In the genomic region with DNA sequence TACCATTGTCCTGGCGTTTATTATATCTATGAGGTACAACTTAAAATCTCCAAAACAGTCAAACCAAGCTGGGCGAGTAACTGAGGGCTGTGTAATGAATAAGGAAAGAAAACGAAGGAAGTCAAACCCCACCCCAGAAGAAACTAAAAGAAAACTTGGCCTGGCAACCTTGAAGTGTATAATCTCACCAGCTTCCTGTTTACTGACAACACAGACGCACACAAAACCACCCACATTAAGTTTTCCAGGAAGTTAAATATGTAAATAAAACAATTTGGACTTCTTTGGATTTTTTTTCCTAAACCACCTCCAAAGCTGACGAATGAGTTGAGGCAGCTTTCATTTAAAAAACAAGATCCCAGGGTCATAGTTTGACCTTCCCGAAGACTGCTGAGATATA, we compare ENCODE assay signal across 18 mouse cellular contexts.
"Had no signal": no experiment of that assay in that cellular context is flagged by ENCODE, and none has a peak within 500 bp of the region (broad histone marks: within the 10 kb centered on the region; RNA-seq: fewer than 3 reads in every experiment).

No protein-coding gene starts in this region.

- ATAC-seq: intestine, embryonic 16.5 days; midbrain, embryonic 13.5 days; midbrain, embryonic 16.5 days had no signal

- H3K9me3 ChIP-seq: hindbrain, embryonic 15.5 days; limb, embryonic 12.5 days; limb, embryonic 15.5 days; liver, embryonic 13.5 days; midbrain, embryonic 10.5 days; midbrain, embryonic 13.5 days; neural tube, embryonic 13.5 days had no signal

- H3K27me3 ChIP-seq: hindbrain, embryonic 15.5 days; limb, embryonic 12.5 days; limb, embryonic 15.5 days; liver, embryonic 13.5 days; megakaryocyte, embryonic 14.5 days; midbrain, embryonic 13.5 days; neural tube, embryonic 13.5 days had no signal

- H3K4me2 ChIP-seq: hindbrain, embryonic 15.5 days; limb, embryonic 12.5 days; limb, embryonic 15.5 days; liver, embryonic 13.5 days; midbrain, embryonic 13.5 days; neural tube, embryonic 13.5 days had no signal

- H3K4me1 ChIP-seq: hindbrain, embryonic 15.5 days; limb, embryonic 12.5 days; liver, embryonic 13.5 days; megakaryocyte, embryonic 14.5 days; midbrain, embryonic 10.5 days; midbrain, embryonic 13.5 days; neural tube, embryonic 13.5 days had no signal

- H3K4me3 ChIP-seq: hindbrain, embryonic 15.5 days; limb, embryonic 12.5 days; limb, embryonic 15.5 days; liver, embryonic 13.5 days; megakaryocyte, embryonic 14.5 days; midbrain, embryonic 10.5 days; midbrain, embryonic 13.5 days; myocyte; neural tube, embryonic 13.5 days had no signal

- H3K36me3 ChIP-seq: hindbrain, embryonic 15.5 days; limb, embryonic 12.5 days; limb, embryonic 15.5 days; liver, embryonic 13.5 days; midbrain, embryonic 10.5 days; midbrain, embryonic 13.5 days; neural tube, embryonic 13.5 days had no signal

- DNase-seq: kidney, adult 18-20 months; kidney, adult 9 months; kidney, postnatal 14 days; kidney, postnatal 4 days; left cerebral cortex, postnatal 4 days; liver, embryonic 13.5 days; retina, postnatal 1 day; thymus, postnatal 25 days had no signal

- H3K27ac ChIP-seq: hindbrain, embryonic 15.5 days; limb, embryonic 12.5 days; limb, embryonic 15.5 days; liver, embryonic 13.5 days; midbrain, embryonic 10.5 days; midbrain, embryonic 13.5 days; neural tube, embryonic 13.5 days had no signal

- H3K9ac ChIP-seq: hindbrain, embryonic 15.5 days; limb, embryonic 12.5 days; limb, embryonic 15.5 days; liver, embryonic 13.5 days; midbrain, embryonic 13.5 days; neural tube, embryonic 13.5 days had no signal
